Mouse (Mus musculus): ENCODE results near the gene Tmem178b.

The Tmem178b gene

GRCm38 (mm10) chr6:40152241-40152640 is 279.2 kb downstream of the Tmem178b start:
- no peak for DNase-seq (ENCODE audit: low read depth, low spot score)

GRCm38 (mm10) chr6:40161381-40161780 is 288.3 kb downstream of the Tmem178b start:
- no peak for DNase-seq (ENCODE audit: low read depth, low spot score)

DNA sequence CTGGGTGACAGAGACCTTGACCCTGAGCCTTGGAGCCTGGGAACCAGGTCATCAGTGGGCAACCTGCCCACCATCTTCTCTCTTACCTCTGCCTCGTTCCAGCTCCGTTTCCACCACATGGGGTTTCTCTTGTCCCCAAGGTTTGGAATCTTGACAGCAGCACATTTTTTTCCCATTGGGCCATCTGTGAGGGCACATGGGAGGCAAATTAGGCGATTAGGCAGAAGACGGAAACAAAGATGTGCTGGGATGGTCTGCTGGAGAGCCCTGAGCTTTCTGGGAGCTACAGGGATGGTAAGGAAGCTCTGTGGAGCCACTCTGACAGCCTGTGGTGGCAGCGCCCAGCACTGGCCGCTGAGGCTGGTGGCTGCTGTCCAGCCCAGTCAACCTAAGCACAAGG is 300.5 kb downstream of the Tmem178b start:
- no peak for DNase-seq (ENCODE audit: low read depth, low spot score)

DNA sequence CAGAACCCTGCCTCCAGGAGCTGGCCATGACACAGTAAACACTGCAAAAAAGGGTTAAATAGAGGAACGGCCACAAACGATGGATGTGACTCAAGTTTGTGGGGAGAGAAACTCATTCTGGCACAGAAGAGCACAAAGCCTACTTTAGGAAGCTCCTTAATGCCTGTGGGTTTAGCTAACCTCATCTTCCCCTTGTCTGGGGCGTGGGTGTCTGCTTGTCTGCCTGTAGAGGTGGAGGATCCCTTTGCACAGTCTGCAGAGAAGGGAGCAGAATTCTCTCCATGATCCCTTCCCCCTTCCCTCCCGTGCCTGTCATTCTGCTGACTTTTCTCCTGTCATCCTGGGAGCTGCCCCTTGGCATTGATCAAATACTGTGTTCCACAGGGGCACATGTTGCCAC is 304.8 kb downstream of the Tmem178b start:
- no peak for DNase-seq (ENCODE audit: low read depth, low spot score)

GRCm38 (mm10) chr6:40180551-40180950 is 307.5 kb downstream of the Tmem178b start:
- DNase-seq (ENCODE audit: low read depth, low spot score) = no peak

DNA sequence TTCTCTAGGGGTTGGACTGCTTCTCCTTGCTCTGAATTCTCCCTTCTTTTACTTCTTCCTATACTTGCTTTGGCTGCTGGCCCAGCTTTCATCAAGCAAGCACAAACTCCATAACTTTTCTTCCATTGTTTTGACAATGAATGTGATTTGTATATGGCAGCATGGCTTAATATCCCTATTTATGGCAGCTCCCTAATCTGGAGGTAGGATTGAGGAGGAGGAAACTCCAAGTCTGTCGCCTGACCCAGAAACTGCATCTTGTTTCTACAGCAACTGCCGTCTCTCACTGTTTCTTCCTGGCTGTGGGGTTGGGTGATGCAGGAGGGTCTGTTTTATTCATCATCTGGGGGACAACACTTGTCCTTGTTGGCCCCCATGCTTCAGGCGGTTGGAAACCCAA is 327.6 kb downstream of the Tmem178b start:
- DNase-seq (ENCODE audit: low read depth, low spot score) = no peak

DNA sequence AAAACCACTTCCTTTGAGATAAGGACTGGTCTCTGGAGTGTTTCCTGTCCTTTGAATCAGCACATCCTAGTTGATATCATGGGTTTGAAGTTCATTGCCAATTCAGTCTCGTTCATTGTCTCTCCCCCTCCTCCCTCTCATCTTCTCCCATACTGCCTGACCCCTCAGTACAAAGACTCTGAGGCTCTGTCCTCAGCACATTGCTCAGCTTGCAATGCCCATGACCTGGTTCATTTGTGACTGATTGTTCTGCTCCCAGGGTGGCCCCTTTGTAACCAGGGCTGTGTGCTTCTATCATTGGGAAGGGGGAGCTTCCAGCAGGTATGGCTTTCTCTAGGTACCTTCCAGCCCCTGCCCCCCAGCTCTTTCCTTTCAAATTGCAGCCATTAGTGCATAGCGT is 329.5 kb downstream of the Tmem178b start:
- DNase-seq (ENCODE audit: low read depth, low spot score) = no peak

DNA sequence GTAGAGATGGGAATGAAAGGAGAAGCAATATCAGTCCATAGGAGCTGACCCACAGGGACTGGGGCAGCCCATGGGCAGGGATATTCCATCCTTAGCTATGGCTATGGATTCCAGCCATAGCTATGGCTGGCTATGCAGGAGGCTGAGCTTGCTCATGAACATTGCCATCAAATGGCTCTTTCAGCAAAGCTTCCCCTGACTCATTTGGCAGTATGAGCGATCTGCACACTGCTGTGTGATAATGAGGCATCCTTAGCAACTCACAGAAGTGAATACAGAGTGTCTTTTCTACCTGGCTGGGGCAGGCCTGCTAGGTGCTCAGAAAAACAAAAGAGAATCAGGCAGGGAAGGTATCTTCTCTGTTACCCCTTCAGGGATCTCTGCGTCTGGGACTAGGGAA is 332.3 kb downstream of the Tmem178b start:
- DNase-seq (ENCODE audit: low read depth, low spot score) = no peak

GRCm38 (mm10) chr6:40208014-40208413 is 334.9 kb downstream of the Tmem178b start:
- no peak for DNase-seq (ENCODE audit: low read depth, low spot score)

DNA sequence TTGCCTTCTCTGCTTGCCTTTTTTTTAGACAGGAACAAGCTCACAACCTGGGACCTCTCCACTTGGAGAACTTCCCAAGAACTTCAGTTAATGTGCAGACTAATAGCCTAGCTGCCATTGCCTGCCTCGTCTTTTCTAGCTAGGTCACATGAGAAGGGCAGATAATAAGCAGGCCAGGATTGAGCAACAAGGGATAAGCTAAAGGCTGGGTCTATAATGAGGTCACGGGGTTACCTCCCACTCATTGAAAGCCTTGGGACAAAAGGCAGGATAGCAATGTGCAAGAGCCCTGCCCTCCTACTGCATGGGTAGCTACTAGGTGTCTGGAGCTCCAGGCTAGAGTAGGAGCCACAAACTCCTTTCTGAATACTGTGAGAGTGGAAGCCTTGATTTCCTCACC is 336.1 kb downstream of the Tmem178b start:
- DNase-seq (ENCODE audit: low read depth, low spot score) = no peak

DNA sequence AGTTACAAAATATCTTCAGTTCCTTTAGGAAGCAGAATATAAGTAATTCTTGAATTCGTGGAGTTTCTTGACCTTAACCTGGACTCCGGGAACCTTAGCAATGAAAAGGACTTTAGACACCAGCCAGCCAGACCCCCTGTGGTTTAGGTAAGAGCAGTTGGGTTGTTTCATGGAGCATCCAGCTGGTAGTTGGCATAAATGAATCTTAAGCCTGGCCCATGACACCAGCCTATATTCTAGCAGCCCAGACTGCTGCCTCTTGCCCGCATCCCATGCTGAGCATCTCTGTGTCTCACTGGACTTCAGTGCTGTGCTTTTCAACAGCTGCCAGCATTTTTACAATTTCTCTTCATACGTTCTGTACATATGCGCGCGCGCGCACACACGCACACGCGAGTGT is 344.1 kb downstream of the Tmem178b start:
- no peak for DNase-seq (ENCODE audit: low read depth, low spot score)

- no peak for DNase-seq (ENCODE audit: low read depth, low spot score)
Measured at GRCm38 (mm10) chr6:40217651-40218050, 344.6 kb downstream of the Tmem178b start.

- DNase-seq (ENCODE audit: low read depth, low spot score) = no peak
Measured at GRCm38 (mm10) chr6:40220634-40221120, 347.6 kb downstream of the Tmem178b start.

DNA sequence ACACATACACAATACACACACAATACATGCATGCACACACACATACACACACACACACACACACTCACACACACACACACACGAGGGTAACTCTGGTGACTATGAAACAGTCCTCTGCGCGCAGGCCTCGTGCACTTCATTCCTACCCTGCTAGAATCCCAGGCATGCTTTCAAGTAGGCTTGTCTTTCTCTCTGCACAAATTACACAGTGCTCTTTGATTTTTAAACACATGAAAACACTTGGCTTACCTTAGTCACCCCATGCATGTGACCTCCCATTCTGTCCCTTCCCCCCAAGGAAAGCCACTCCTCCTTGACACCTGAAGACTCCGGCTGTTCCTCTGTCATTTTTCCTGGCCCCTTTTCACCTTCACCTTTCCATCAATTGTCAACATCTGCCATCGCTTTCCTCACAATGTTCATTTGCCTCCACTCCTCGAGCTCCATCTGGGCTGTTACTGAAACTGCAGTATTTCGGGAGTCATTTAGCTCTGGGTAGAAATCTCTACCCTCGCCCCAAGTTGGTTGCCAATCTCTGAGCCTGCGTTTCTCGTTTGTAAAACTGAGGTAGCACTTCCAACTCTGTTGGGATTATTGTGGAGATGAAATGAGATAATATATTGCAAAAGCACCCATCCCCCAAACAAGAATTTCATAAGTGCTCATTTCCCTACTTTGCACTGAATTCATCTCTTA is 352.7 kb downstream of the Tmem178b start:
- no peak for DNase-seq (ENCODE audit: low read depth, low spot score)

- DNase-seq (ENCODE audit: low read depth, low spot score) = no peak
Measured at GRCm38 (mm10) chr6:40228981-40229380, 355.9 kb downstream of the Tmem178b start.

GRCm38 (mm10) chr6:40229985-40230384 is 356.9 kb downstream of the Tmem178b start:
- DNase-seq (ENCODE audit: low read depth, low spot score) = no peak

- no peak for DNase-seq (ENCODE audit: low read depth, low spot score)
Measured at GRCm38 (mm10) chr6:40234066-40234465, 361.0 kb downstream of the Tmem178b start.

DNA sequence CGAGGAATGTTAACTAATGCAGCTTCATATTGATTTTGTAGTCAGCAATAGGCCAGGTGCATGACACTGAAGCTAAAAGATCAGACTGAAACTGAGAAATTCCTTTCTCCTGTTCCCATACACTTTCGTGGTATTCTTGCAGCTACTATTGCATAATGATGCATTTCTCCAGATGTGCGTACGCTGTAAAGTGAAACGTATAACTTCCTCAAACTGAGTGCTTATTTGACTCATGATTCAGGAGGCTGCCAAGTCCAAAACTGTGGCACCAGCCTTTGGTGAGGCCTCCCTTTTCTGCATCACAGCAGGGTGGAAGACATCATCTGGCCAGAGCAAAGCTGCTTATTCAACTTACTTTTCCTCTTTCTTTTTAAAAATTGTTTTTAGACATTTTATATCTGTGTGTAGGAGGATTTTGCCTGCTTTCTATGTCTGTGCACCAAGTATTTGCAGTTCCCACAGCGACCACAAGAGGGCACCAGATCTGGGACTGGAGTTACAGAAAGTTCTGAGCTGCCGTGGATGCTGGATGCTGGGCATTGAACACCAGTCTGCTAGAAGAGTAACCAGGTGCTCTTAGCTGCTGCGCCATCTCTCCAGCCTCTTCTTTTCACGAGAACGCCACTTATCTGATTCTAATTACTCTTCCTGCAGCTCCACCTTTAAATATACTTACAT is 362.9 kb downstream of the Tmem178b start:
- no peak for DNase-seq (ENCODE audit: low read depth, low spot score)

GRCm38 (mm10) chr6:40236841-40237765 is 364.0 kb downstream of the Tmem178b start:
- DNase-seq (ENCODE audit: low read depth, low spot score) = no peak

DNA sequence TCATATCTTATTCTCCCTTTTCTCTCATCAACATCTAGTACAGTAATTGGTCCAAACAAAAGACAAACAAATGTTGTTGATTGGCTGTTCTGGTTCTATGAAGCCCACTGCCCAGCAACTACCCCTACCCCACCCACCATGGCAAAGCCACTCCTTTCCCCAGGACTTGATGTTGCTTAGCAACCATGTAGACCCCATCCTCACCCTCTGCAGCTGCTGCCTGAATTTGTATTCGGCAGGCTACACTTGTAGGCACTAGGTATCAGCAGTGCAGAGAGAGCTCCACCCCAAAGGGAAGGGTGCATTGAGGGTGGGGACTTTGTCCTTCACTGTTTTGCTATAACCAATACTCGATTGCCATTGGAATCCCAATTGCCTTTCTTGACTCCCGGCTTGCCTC is 365.8 kb downstream of the Tmem178b start:
- no peak for DNase-seq (ENCODE audit: low read depth, low spot score)

- DNase-seq (ENCODE audit: low read depth, low spot score) = no peak
Measured at GRCm38 (mm10) chr6:40240671-40241070, 367.6 kb downstream of the Tmem178b start.

DNA sequence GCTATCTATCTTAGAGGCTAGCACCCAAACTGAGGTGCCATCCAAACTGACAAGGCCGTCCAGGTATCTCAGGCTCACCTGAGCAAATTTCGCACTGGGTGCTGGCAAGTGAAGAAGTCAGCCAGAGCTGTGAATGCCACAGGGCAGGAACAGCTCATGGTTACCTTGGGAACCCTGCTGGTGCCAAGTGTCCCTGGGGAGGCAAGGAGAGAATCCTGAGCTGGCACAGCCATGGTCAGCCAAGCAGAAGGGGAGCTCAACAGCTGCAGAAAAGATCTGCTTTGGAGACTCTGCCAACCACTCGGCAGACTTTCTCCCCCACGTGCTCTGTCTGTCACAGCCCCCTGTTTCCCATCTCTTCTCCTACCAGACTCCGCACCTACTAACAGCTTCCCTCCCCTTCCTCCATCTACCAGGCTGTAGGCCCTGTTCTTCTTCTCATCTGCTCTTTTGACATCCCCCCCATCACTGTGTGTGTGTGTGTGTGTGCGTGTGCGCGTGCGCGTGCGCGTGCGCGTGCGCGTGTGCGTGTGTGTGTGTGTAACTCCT is 374.4 kb downstream of the Tmem178b start:
- DNase-seq (ENCODE audit: low read depth, low spot score) = no peak

Measured in brain, embryonic 18.5 days (tissue).